Mouse (Mus musculus) ES-Bruce4 (cell line): Measurements from ENCODE around the gene Bax.

Source experiments
- CTCF ChIP-seq: IDR thresholded peaks from one replicate; pipeline ENCODE4 v1.8.1; 2011; ENCODE audit warnings: low read depth, low read length
- EP300 ChIP-seq: IDR thresholded peaks from 2 replicates; pipeline ENCODE4 v1.6.1; 2011; ENCODE audit warnings: low read depth, low read length; ENCODE audit not compliant: insufficient read depth
- POLR2A ChIP-seq: IDR thresholded peaks from one replicate; pipeline ENCODE4 v1.8.1; 2011; ENCODE audit warnings: low read length; ENCODE audit not compliant: insufficient read depth

DNA sequence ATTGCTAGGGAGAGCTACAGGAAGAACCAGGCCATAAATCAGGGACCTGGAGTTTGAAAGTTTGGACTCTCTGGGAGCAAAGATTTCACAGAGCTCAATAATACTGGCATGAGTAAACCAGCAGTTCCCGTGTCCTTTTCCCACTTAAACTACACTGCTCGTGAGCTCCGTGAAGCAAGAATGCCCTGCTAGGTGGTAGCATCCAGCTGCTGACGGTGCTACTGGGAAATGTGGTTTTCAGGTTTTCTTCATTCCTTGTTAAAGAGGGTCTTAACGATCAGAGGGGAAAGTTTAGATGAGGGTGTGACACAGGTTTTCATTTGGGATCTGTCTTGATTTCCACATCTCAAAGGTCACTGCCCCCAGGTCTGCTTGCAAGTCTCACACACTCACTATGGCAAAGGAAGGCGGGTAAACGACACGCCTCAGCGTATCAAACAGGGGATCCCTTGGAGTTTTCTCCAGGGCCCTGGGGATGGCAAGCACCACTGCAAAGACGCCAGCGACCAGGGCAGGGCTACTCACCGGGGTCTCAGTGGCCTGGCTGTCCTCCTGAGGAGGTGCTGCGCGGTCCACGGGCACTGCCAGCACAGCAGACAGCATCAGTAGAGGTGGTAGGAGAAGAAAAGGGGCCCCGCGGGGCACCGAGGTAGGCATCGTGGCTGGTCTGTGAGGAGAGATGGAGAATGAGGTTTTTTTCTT, 42.6 kb upstream of the Bax start:
- TF ChIP-seq EP300 = no peak
- TF ChIP-seq POLR2A = no peak
- no peak for TF ChIP-seq CTCF
